Mouse (Mus musculus) CH12.LX (cell line): ENCODE results near the gene Phactr1.

ENCODE experiments used
- CTCF ChIP-seq, 2 experiments: IDR thresholded peaks in 1 of 2; conservative IDR thresholded peaks in 1 of 2; 2 replicates each; pipeline ENCODE4 v1.5.1; 2011 to 2012; ENCODE audit warnings: low read depth in 2 of 2, low read length in 2 of 2, improper control_type of control experiment in 1 of 2, inconsistent platforms in 1 of 2, mild to moderate bottlenecking in 1 of 2, moderate library complexity in 1 of 2
- MAX ChIP-seq: IDR thresholded peaks from 2 replicates; pipeline ENCODE4 v1.6.1; 2011; ENCODE audit warnings: low read length, improper control_type of control experiment
- POLR2A ChIP-seq: IDR thresholded peaks from 2 replicates; pipeline ENCODE4 v1.6.1; 2011; ENCODE audit warnings: low read depth, mild to moderate bottlenecking, improper control_type of control experiment, low read length

- TF ChIP-seq POLR2A (no peak), MAX (no peak), CTCF (conservative IDR thresholded peaks at IDR 0.05 in 1 of 2, IDR thresholded peaks at IDR 0.05 in 1 of 2; ENCODE audit: low read depth in 2 of 2, low read length in 2 of 2) (no peak)
These were observed 305.4 kb downstream of the Phactr1 start for GRCm38 (mm10) chr13:42985806-42986205.
